Mouse (Mus musculus) kidney, adult 2 months (tissue): ENCODE measurements around the gene Sfi1.
"Not testable (repeated sequence)": the region's sequence is repeated elsewhere in the genome, so short reads cannot be mapped to it uniquely, and the experiment has no call there.

Experiments used
- CTCF ChIP-seq: fragments of 200-500 bp; conservative IDR thresholded peaks from 2 replicates; pipeline ENCODE4 v1.5.1; 2011; ENCODE audit warnings: low read depth, mild to moderate bottlenecking, control low read depth, low read length, moderate library complexity, mixed read lengths; ENCODE audit not compliant: insufficient read depth, insufficient read length
- POLR2A ChIP-seq: fragments of 200-500 bp; IDR thresholded peaks from one replicate; pipeline ENCODE4 v1.6.1; 2011; ENCODE audit warnings: low read depth, low read length, control low read depth

DNA sequence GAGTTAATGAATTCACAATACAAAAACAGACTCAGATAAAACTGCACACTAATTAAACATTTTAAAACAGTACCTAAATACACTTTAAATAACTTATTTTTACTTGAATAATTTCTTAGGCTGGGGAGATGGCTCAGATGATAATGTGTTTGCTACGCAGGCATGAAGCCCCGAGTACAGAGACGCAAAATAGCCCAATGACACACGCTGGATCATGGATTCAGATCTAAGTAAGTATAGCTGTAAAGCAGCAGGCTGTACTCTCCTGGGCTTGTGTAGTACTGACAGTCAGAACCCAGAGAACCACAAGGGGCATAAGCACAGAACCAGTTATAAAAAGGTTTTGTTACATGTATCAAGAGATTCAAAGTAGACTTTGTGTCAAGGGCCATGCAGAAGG is 26.1 kb downstream of the Sfi1 start:
- not testable (repeated sequence) for TF ChIP-seq CTCF, POLR2A
